Mouse (Mus musculus) left cerebral cortex, postnatal 14 days (tissue): ENCODE data around the gene Ssb. TPM values are rescaled to one million over a fixed set of nuclear protein-coding genes. Genes with fewer than 3 reads are reported as not detected.

Experiments
- DNase-seq, 2 experiments: peaks; one replicate each; pipeline ENCODE4 v3.0.0; 2021 to 2022; ENCODE audit warnings: low spot score in 2 of 2, mixed read lengths in 1 of 2
- intact Hi-C: fragments of 180-260 bp; cut with DNase I; formaldehyde crosslinking; loops from one replicate; pipeline ENCODE4 v1.15.1; 2025
- total RNA-seq, 2 experiments: library from RNA; stranded (reverse); gene quantifications; 2 replicates each; pipeline ENCODE4 v1.2.3; 2021

The Ssb gene
- total RNA-seq, 2 experiments from 2014 or later = 121 to 139 TPM

- no peak for DNase-seq
- intact Hi-C loops = no loop called here
Observed at GRCm38 (mm10) chr2:69912801-69913200, 51.4 kb downstream of the Ssb start.

GRCm38 (mm10) chr2:69917301-69917700 is 55.9 kb downstream of the Ssb start:
- intact Hi-C loops = no loop called here

More at GRCm38 (mm10) chr2:69917301-69917700, 55.9 kb downstream of the Ssb start:
- DNase-seq = no peak

Other genes starting within 250 kb of the Ssb start
- gene Bbs5, start 214.4 kb upstream of the Ssb start, total RNA-seq = 10 to 100 TPM; 25.9 to 29.4 TPM
- gene Klhl41, start 191.4 kb upstream of the Ssb start, total RNA-seq = 1 to 10 TPM; 1.6 to 1.9 TPM
- 10 to 100 TPM; 16.1 to 17.2 TPM for gene Fastkd1, start 148.0 kb upstream of the Ssb start, total RNA-seq
- gene Ppig, start 139.0 kb upstream of the Ssb start, total RNA-seq = 10 to 100 TPM; 53.0 to 54.3 TPM
- 1 to 10 TPM; 2.2 to 2.4 TPM for gene Ccdc173, start 72.0 kb upstream of the Ssb start, total RNA-seq
- gene Phospho2, start 71.9 kb upstream of the Ssb start, total RNA-seq = 10 to 100 TPM; 19.2 to 23.0 TPM
- 100 to 1,000 TPM in 1 of 2 experiments, 10 to 100 TPM in 1; 92.7 to 102 TPM for gene Klhl23, start 39.6 kb upstream of the Ssb start, total RNA-seq
- gene Mettl5, start 24.1 kb downstream of the Ssb start, total RNA-seq = 10 to 100 TPM in 1 of 2 experiments, 1 to 10 TPM in 1; 9.7 to 15.7 TPM
- gene Ubr3, start 35.7 kb downstream of the Ssb start, total RNA-seq = 100 to 1,000 TPM; 142 to 153 TPM
- gene Myo3b, start 177.6 kb downstream of the Ssb start, total RNA-seq = 1 to 10 TPM; 1.0 to 1.1 TPM